In genomic region chr15:99704881-99705280, GRCm38 (mm10) we compare ENCODE assay signal across 9 mouse cellular contexts. TPM values are rescaled to one million over a fixed set of nuclear protein-coding genes. Genes with fewer than 3 reads are reported as not detected.
A peak's percentile ranks its signal among the peaks of the same experiment; 100 is the strongest.
DNase-seq lines count a peak whose midpoint lies in the region; ATAC-seq and TF ChIP-seq lines count a peak whose summit lies in the region.
"Had no signal": no experiment of that assay in that cellular context is flagged by ENCODE, and none has a peak within 500 bp of the region (broad histone marks: within the 10 kb centered on the region; RNA-seq: fewer than 3 reads in every experiment).

No protein-coding gene starts in this region.

- 79% methylated on average over 7 of the region's 7 CpGs for WGBS in bone marrow, adult 2 months
- WGBS in heart, embryonic 15.5 days = 36% methylated on average over 7 of the region's 7 CpGs
- WGBS in midbrain, embryonic 15.5 days = 20% methylated on average over 7 of the region's 7 CpGs
- 69% methylated on average over 7 of the region's 7 CpGs for WGBS in kidney, embryonic 14.5 days

- H3K27ac ChIP-seq in bone marrow, adult 2 months (ENCODE audit: control insufficient read depth, insufficient read depth, low read depth, low read length, poor library complexity) = 0 out of 2 replicates have a peak overlapping the region, but pooled peaks have one; percentile 20
- peak overlapping the region; percentile 100 for H3K27ac ChIP-seq in heart, embryonic 15.5 days
- peak overlapping the region; percentile 71 for H3K27ac ChIP-seq in midbrain, embryonic 15.5 days
- no peak overlapping the region for H3K27ac ChIP-seq in kidney, embryonic 14.5 days (ENCODE audit: low read depth, low read length)

- H3K4me2 ChIP-seq in heart, embryonic 15.5 days = peak overlapping the region; percentile 77
- H3K4me2 ChIP-seq in midbrain, embryonic 15.5 days = peak overlapping the region; percentile 95
- H3K4me2 ChIP-seq in kidney, embryonic 14.5 days (replicated peaks; ENCODE audit: low read depth, low read length) = no peak overlapping the region

- peaks cover 42% of the 10 kb centered on the region for H3K36me3 ChIP-seq in heart, embryonic 15.5 days
- H3K36me3 ChIP-seq in midbrain, embryonic 15.5 days (replicated peaks) = peaks cover 41% of the 10 kb centered on the region
- peaks cover 59% of the 10 kb centered on the region for H3K36me3 ChIP-seq in kidney, embryonic 14.5 days (ENCODE audit: control insufficient read depth, insufficient read depth, low read length)

- peak overlapping the region; percentile 44 for H3K9ac ChIP-seq in heart, embryonic 15.5 days
- H3K9ac ChIP-seq in midbrain, embryonic 15.5 days = peak overlapping the region; percentile 3; the same call in 1 of the 2 replicates
- H3K9ac ChIP-seq in kidney, embryonic 14.5 days (ENCODE audit: low read depth, low read length) = no peak overlapping the region

- H3K4me3 ChIP-seq in bone marrow, adult 2 months (replicated peaks; ENCODE audit: control insufficient read depth, low read depth, low read length) = no peak overlapping the region
- peak overlapping the region; percentile 32 for H3K4me3 ChIP-seq in heart, embryonic 15.5 days
- peak overlapping the region; percentile 87 for H3K4me3 ChIP-seq in midbrain, embryonic 15.5 days
- H3K4me3 ChIP-seq in kidney, embryonic 14.5 days (ENCODE audit: low read length) = no peak overlapping the region

- H3K4me1 ChIP-seq in bone marrow, adult 2 months (ENCODE audit: control insufficient read depth, insufficient read depth, low read length) = no peaks in the 10 kb centered on the region; the same call in none of the 2 replicates
- peaks cover 48% of the 10 kb centered on the region for H3K4me1 ChIP-seq in heart, embryonic 15.5 days (replicated peaks)
- H3K4me1 ChIP-seq in midbrain, embryonic 15.5 days = peaks cover 30% of the 10 kb centered on the region
- peaks cover 6% of the 10 kb centered on the region; the same call in 1 of the 2 replicates for H3K4me1 ChIP-seq in kidney, embryonic 14.5 days (ENCODE audit: control insufficient read depth, insufficient read depth, low read length)

- TF ChIP-seq POLR2A in bone marrow, adult 2 months (IDR thresholded peaks at IDR 0.05; ENCODE audit: borderline replicate concordance, control insufficient read depth, low read depth, low read length) = no peak

- H3K9me3 ChIP-seq in heart, embryonic 15.5 days (replicated peaks) = no peaks in the 10 kb centered on the region
- H3K9me3 ChIP-seq in midbrain, embryonic 15.5 days = no peaks in the 10 kb centered on the region
- no peaks in the 10 kb centered on the region for H3K9me3 ChIP-seq in kidney, embryonic 14.5 days (ENCODE audit: control insufficient read depth, low read length)

- no peak for TF ChIP-seq CTCF in bone marrow, adult 2 months (IDR thresholded peaks at IDR 0.05; ENCODE audit: control insufficient read depth, insufficient read depth, low read length)

- DNase-seq in heart, adult 11 months = peak; percentile 97
- no peak for DNase-seq in heart, postnatal 25 days (ENCODE audit: low spot score)
- DNase-seq in spleen, postnatal 4 days (ENCODE audit: low spot score in 2 of 2) = no peak
- no peak for DNase-seq in B cell, adult 2 months

- intact Hi-C loops in heart, postnatal 25 days (cut with DNase I) = no loop called here

- H3K27me3 ChIP-seq in heart, embryonic 15.5 days = no peaks in the 10 kb centered on the region
- no peaks in the 10 kb centered on the region for H3K27me3 ChIP-seq in midbrain, embryonic 15.5 days (replicated peaks)
- H3K27me3 ChIP-seq in kidney, embryonic 14.5 days (ENCODE audit: control insufficient read depth, insufficient read depth, low read length) = no peaks in the 10 kb centered on the region
- H3K27me3 ChIP-seq: CH12.LX had no signal

- ATAC-seq in heart, embryonic 15.5 days (replicated peaks; ENCODE audit: insufficient number of reproducible peaks, insufficient read depth, low FRiP score, low read depth) = peak; percentile 52
- no peak for ATAC-seq in midbrain, embryonic 15.5 days (replicated peaks)
- no peak for ATAC-seq in kidney, embryonic 14.5 days (ENCODE audit: low FRiP score, low TSS enrichment)

RNA-seq across cellular contexts. Expression of gene Gm17349, which starts 0.4 kb away (rescaled TPM):
- total RNA-seq in heart, postnatal 25 days (2021) = 1 to 10 TPM; 2.8 to 4.2 TPM
- polyA plus RNA-seq in bone marrow, adult 2 months (2011; ENCODE audit: insufficient read depth, insufficient read length, low replicate concordance, missing spikeins) = not detected in 2 replicates
- not detected in 2 replicates for polyA plus RNA-seq in heart, embryonic 15.5 days (2015; fragmentation: Nextera tagmentation; extraction: Ambion mirVana)
- polyA plus RNA-seq in midbrain, embryonic 15.5 days (2015; fragmentation: Nextera tagmentation; extraction: Ambion mirVana) = not detected in 2 replicates
- not detected in 2 replicates for polyA plus RNA-seq in kidney, embryonic 14.5 days (2014; fragmentation: Nextera tagmentation; extraction: Ambion mirVana)

RNA-seq across cellular contexts. Expression of gene Smarcd1, which starts 3.0 kb away (rescaled TPM):
- 10 to 100 TPM; 23.5 to 25.3 TPM for total RNA-seq in heart, postnatal 25 days (2021)
- polyA plus RNA-seq in bone marrow, adult 2 months (2011; ENCODE audit: insufficient read depth, insufficient read length, low replicate concordance, missing spikeins) = 10.1 and 10.7 TPM in 2 replicates
- 17.7 and 24.7 TPM in 2 replicates for polyA plus RNA-seq in heart, embryonic 15.5 days (2015; fragmentation: Nextera tagmentation; extraction: Ambion mirVana)
- polyA plus RNA-seq in midbrain, embryonic 15.5 days (2015; fragmentation: Nextera tagmentation; extraction: Ambion mirVana) = 114 and 119 TPM in 2 replicates
- 54.3 and 74.2 TPM in 2 replicates for polyA plus RNA-seq in kidney, embryonic 14.5 days (2014; fragmentation: Nextera tagmentation; extraction: Ambion mirVana)

RNA-seq across cellular contexts. Expression of gene Gpd1, which starts 12.4 kb away (rescaled TPM):
- 10 to 100 TPM; 54.1 to 67.6 TPM for total RNA-seq in heart, postnatal 25 days (2021)
- 6.6 and 9.3 TPM in 2 replicates for polyA plus RNA-seq in bone marrow, adult 2 months (2011; ENCODE audit: insufficient read depth, insufficient read length, low replicate concordance, missing spikeins)
- polyA plus RNA-seq in heart, embryonic 15.5 days (2015; fragmentation: Nextera tagmentation; extraction: Ambion mirVana) = 1.6 and 2.2 TPM in 2 replicates
- 1.5 and 1.8 TPM in 2 replicates for polyA plus RNA-seq in midbrain, embryonic 15.5 days (2015; fragmentation: Nextera tagmentation; extraction: Ambion mirVana)
- 2.0 and 3.1 TPM in 2 replicates for polyA plus RNA-seq in kidney, embryonic 14.5 days (2014; fragmentation: Nextera tagmentation; extraction: Ambion mirVana)

RNA-seq across cellular contexts. Expression of gene Cox14, which starts 20.5 kb away (rescaled TPM):
- 100 to 1,000 TPM; 227 to 229 TPM for total RNA-seq in heart, postnatal 25 days (2021)
- polyA plus RNA-seq in bone marrow, adult 2 months (2011; ENCODE audit: insufficient read depth, insufficient read length, low replicate concordance, missing spikeins) = 42.7 and 80.8 TPM in 2 replicates
- 185 and 187 TPM in 2 replicates for polyA plus RNA-seq in heart, embryonic 15.5 days (2015; fragmentation: Nextera tagmentation; extraction: Ambion mirVana)
- 150 and 157 TPM in 2 replicates for polyA plus RNA-seq in midbrain, embryonic 15.5 days (2015; fragmentation: Nextera tagmentation; extraction: Ambion mirVana)
- polyA plus RNA-seq in kidney, embryonic 14.5 days (2014; fragmentation: Nextera tagmentation; extraction: Ambion mirVana) = 184 and 218 TPM in 2 replicates

RNA-seq across cellular contexts. Expression of gene Asic1, which starts 34.7 kb away (rescaled TPM):
- under 1 TPM; 0.48 to 0.55 TPM for total RNA-seq in heart, postnatal 25 days (2021)
- 4.7 TPM in 1 of 2 replicates, not detected in the other for polyA plus RNA-seq in bone marrow, adult 2 months (2011; ENCODE audit: insufficient read depth, insufficient read length, low replicate concordance, missing spikeins)
- polyA plus RNA-seq in heart, embryonic 15.5 days (2015; fragmentation: Nextera tagmentation; extraction: Ambion mirVana) = 1.4 and 2.4 TPM in 2 replicates
- polyA plus RNA-seq in midbrain, embryonic 15.5 days (2015; fragmentation: Nextera tagmentation; extraction: Ambion mirVana) = 64.0 and 65.9 TPM in 2 replicates
- polyA plus RNA-seq in kidney, embryonic 14.5 days (2014; fragmentation: Nextera tagmentation; extraction: Ambion mirVana) = 0.88 and 0.90 TPM in 2 replicates

Comparison
In these comparisons a context has a peak if more than half of its experiments do, and no peak if none do; other contexts are left out.
1. H3K4me3 ChIP-seq: peak in heart, embryonic 15.5 days (single experiment) and midbrain, embryonic 15.5 days (single experiment); none in bone marrow, adult 2 months (single experiment) and kidney, embryonic 14.5 days (single experiment).